Mouse (Mus musculus) liver, embryonic 13.5 days (tissue): ENCODE measurements around the gene Krtap28-10. TPM values are rescaled to one million over a fixed set of nuclear protein-coding genes. Genes with fewer than 3 reads are reported as not detected.
"Not testable (repeated sequence)": the region's sequence is repeated elsewhere in the genome, so short reads cannot be mapped to it uniquely, and the experiment has no call there.

Experiments used
- ATAC-seq: fragments of 200-750 bp; cut with Nextera tagmentation; 2 replicates; pipeline ENCODE4 v1.8.0; 2017; ENCODE audit warnings: low read depth, mild to moderate bottlenecking, moderate number of reproducible peaks, moderate library complexity
- DNase-seq: peaks from one replicate; pipeline ENCODE4 v3.0.0; 2022
- H3K27ac ChIP-seq: fragments of 300-500 bp; sonication (generic); 2 replicates; pipeline ENCODE4 v1.5.1; 2015; ENCODE audit warnings: moderate library complexity, mild to moderate bottlenecking, inconsistent platforms
- H3K27me3 ChIP-seq: fragments of 300-500 bp; sonication (generic); 2 replicates; pipeline ENCODE4 v1.6.1; 2015; ENCODE audit warnings: mild to moderate bottlenecking, inconsistent platforms
- H3K36me3 ChIP-seq: fragments of 300-500 bp; sonication (generic); 2 replicates; pipeline ENCODE4 v1.6.1; 2015; ENCODE audit warnings: mild to moderate bottlenecking, inconsistent platforms
- H3K4me1 ChIP-seq: fragments of 300-500 bp; sonication (generic); replicated peaks from 2 replicates; pipeline ENCODE4 v1.6.1; 2015; ENCODE audit warnings: inconsistent platforms
- H3K4me2 ChIP-seq: fragments of 300-500 bp; sonication (generic); 2 replicates; pipeline ENCODE4 v1.6.1; 2015; ENCODE audit warnings: inconsistent platforms, mild to moderate bottlenecking, moderate library complexity
- H3K4me3 ChIP-seq: fragments of 300-500 bp; sonication (generic); replicated peaks from 2 replicates; pipeline ENCODE4 v1.5.1; 2015; ENCODE audit warnings: mild to moderate bottlenecking, inconsistent platforms
- H3K9ac ChIP-seq: fragments of 300-500 bp; sonication (generic); 2 replicates; pipeline ENCODE4 v1.6.1; 2015; ENCODE audit warnings: mild to moderate bottlenecking, inconsistent platforms
- H3K9me3 ChIP-seq: fragments of 300-500 bp; sonication (generic); replicated peaks from 2 replicates; pipeline ENCODE4 v1.6.1; 2016; ENCODE audit warnings: inconsistent platforms
- WGBS: fragments of 180-500 bp; shearing (Covaris S2); methylation state at CpG from one replicate; pipeline ENCODE4 v1.1.7; 2015; ENCODE audit not compliant: insufficient replicate concordance; 5-methylcytosine and 5-hydroxymethylcytosine counted together
- polyA plus RNA-seq: library from polyadenylated mRNA; unstranded; fragments of >200 nt; fragmentation: Nextera tagmentation; extraction: Ambion mirVana; gene quantifications from 2 replicates; pipeline ENCODE4 v1.2.1, GENCODE M21; 2015

Krtap28-10 gene
- polyA plus RNA-seq, 1 experiment from 2014 or later, result not detected

DNA sequence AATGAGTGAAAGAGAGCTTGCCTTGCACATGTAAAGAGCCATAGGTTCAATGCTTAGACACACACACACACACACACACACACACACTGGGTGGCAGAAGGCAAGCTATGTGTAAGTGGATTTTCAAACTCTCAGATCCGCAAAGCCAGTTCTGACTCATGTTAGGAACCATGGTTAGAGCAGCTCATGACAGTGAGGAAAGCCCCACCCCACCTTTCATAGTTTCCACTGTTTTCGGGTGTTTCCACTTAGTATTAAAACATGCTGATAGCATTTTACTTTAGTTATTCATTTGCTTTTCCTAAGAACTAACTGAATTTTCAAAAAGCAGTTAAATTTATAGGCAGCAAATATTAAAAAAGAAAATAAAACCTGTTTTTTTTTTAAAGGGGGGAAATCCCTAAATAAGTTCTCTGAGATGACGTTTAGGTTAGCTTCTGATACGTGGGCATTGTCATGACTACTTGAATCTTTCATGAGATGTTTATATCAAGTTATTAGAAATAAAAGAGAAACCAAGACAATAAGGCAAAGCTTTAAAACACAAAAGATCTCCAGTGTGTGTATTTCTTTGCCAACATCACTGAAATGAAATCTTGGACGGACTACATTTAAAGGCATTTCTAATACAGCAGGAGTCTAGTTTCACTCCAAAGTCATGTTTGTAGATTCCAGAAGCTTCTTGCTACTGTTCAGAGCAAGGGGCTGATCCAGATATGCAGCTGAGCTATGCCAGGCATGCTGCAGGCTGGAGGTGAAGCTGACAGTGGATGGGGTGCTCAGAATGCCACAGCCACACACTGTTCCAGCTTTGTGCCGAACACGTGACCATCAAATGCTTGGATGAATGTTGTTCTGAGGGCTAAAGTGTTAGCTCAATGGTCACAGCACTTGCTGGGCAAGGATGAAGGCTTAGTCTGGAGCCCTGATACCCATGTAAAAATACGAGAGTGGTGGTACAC lies 35.8 kb downstream of the Krtap28-10 start:
- Histone ChIP-seq H3K36me3 (no peaks in the 10 kb centered on the region), H3K4me2 (no peak overlapping the region), H3K27me3 (no peaks in the 10 kb centered on the region), H3K4me3 (no peak overlapping the region), H3K9ac (no peak overlapping the region), H3K4me1 (no peaks in the 10 kb centered on the region), H3K27ac (no peak overlapping the region), H3K9me3 (no peaks in the 10 kb centered on the region)
- DNase-seq, result no peak
- no peak for ATAC-seq
- 63% methylated on average over 8 of the region's 8 CpGs for WGBS

- H3K9ac ChIP-seq, H3K27ac ChIP-seq, H3K4me1 ChIP-seq, H3K27me3 ChIP-seq, H3K36me3 ChIP-seq, DNase-seq, H3K9me3 ChIP-seq, H3K4me3 ChIP-seq, H3K4me2 ChIP-seq, ATAC-seq: not testable (repeated sequence)
- WGBS, result 82% methylated on average over 9 of the region's 9 CpGs
Measured at GRCm38 (mm10) chr1:83000306-83000705, 42.0 kb downstream of the Krtap28-10 start, which contains the start of gene Gm47959. Gm47959 (plus strand) TSS chr1:83000548.

DNA sequence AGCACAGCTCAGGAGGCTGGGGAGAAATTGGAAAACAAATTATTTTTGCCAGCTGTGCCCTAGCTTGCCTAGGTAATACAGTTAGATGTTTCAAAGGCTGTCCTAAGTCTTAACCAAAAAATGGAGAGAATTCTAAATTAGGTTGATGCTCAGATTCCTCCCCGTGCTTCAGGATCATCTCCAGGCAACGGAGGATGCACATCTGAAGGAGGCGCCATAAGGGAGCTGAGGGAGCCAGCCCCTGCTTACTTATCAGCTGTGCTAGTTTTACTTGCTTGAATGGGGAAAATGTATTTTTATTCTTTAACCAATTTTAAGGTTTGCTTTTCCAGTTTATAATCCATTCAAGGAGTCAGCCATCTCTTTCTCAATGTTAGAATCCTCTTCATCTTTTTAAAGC lies 48.3 kb downstream of the Krtap28-10 start:
- no peak overlapping the region for H3K4me2 ChIP-seq
- H3K36me3 ChIP-seq, result no peaks in the 10 kb centered on the region
- H3K27me3 ChIP-seq, result no peaks in the 10 kb centered on the region
- no peaks in the 10 kb centered on the region for H3K4me1 ChIP-seq
- WGBS, result 68% methylated on average over 3 of the region's 3 CpGs
- ATAC-seq (no peak), DNase-seq (no peak)
- no peaks in the 10 kb centered on the region for H3K9me3 ChIP-seq
- H3K4me3 ChIP-seq, result no peak overlapping the region
- H3K27ac ChIP-seq, result no peak overlapping the region
- H3K9ac ChIP-seq, result no peak overlapping the region

DNA sequence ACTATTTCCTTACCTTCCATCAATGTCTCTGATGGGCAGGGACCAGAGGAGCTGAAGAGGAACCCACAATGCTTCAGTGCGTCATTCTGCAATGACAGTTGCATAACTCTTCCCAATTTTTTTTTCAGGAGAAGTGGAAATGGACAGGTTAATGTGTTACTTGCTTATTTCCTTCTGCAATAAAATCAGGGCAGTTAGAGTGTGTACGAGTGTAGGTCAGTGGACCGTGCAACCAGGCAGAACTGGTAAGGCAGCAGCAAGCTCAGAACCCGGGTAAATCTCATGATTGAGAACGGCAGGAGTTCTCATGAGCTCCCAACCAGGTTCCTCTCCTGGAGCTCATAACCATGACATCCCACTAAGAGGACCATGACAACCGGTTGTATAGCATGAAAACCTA lies 50.2 kb downstream of the Krtap28-10 start:
- Histone ChIP-seq H3K4me3 (no peak overlapping the region), H3K9me3 (no peaks in the 10 kb centered on the region), H3K27ac (no peak overlapping the region), H3K27me3 (no peaks in the 10 kb centered on the region), H3K36me3 (no peaks in the 10 kb centered on the region), H3K4me1 (no peaks in the 10 kb centered on the region), H3K4me2 (no peak overlapping the region), H3K9ac (no peak overlapping the region)
- 67% methylated on average over 6 of the region's 6 CpGs for whole genome bisulfite sequencing
- DNase-seq, result no peak
- no peak for ATAC-seq

- no peak overlapping the region for H3K4me3 ChIP-seq
- H3K9ac ChIP-seq, result no peak overlapping the region
- H3K4me2 ChIP-seq, result no peak overlapping the region
- H3K27me3 ChIP-seq, result no peaks in the 10 kb centered on the region
- no peaks in the 10 kb centered on the region for H3K36me3 ChIP-seq
- ATAC-seq (no peak), DNase-seq (no peak)
- H3K27ac ChIP-seq, result no peak overlapping the region
- no peaks in the 10 kb centered on the region for H3K9me3 ChIP-seq
- H3K4me1 ChIP-seq, result no peaks in the 10 kb centered on the region
- 54% methylated on average over 3 of the region's 3 CpGs for WGBS
Measured at GRCm38 (mm10) chr1:82991596-82991995, 50.7 kb downstream of the Krtap28-10 start.

Other genes starting within 250 kb of the Krtap28-10 start
- gene Agfg1, start 203.0 kb downstream of the Krtap28-10 start, polyA plus RNA-seq, result 47.2 and 53.9 TPM in 2 replicates
- 0.16 and 0.19 TPM in 2 replicates for gene A030005L19Rik, start 129.2 kb downstream of the Krtap28-10 start, polyA plus RNA-seq
- not detected in 2 replicates for gene A030014E15Rik, start 117.6 kb downstream of the Krtap28-10 start, polyA plus RNA-seq
- gene Gm6217, start 111.1 kb downstream of the Krtap28-10 start, polyA plus RNA-seq, result not detected in 2 replicates
- gene A030003K21Rik, start 99.1 kb downstream of the Krtap28-10 start, polyA plus RNA-seq, result not detected in 2 replicates
- not detected in 2 replicates for gene Gm7544, start 86.5 kb downstream of the Krtap28-10 start, polyA plus RNA-seq
- not detected in 2 replicates for gene Gm47955, start 82.2 kb downstream of the Krtap28-10 start, polyA plus RNA-seq
- not detected in 2 replicates for gene Gm47959, start 41.9 kb downstream of the Krtap28-10 start, polyA plus RNA-seq
- gene Slc19a3, start 4.0 kb downstream of the Krtap28-10 start, polyA plus RNA-seq, result 0.06 TPM in 1 of 2 replicates, not detected in the other
- gene Gm47969, start 2.5 kb upstream of the Krtap28-10 start, polyA plus RNA-seq, result not detected in 2 replicates
- gene A030005K14Rik, start 16.9 kb upstream of the Krtap28-10 start, polyA plus RNA-seq, result not detected in 2 replicates
- not detected in 2 replicates for gene Krtap28-13, start 18.4 kb upstream of the Krtap28-10 start, polyA plus RNA-seq
- gene Ccl20, start 74.3 kb upstream of the Krtap28-10 start, polyA plus RNA-seq, result 0.23 TPM in 1 of 2 replicates, not detected in the other
- gene Daw1, start 117.3 kb upstream of the Krtap28-10 start, polyA plus RNA-seq, result not detected in 2 replicates